Mouse (Mus musculus): ENCODE data around the gene Jpt1.
"Not testable (repeated sequence)": the region's sequence is repeated elsewhere in the genome, so short reads cannot be mapped to it uniquely, and the experiment has no call there.

Jpt1 gene

DNA sequence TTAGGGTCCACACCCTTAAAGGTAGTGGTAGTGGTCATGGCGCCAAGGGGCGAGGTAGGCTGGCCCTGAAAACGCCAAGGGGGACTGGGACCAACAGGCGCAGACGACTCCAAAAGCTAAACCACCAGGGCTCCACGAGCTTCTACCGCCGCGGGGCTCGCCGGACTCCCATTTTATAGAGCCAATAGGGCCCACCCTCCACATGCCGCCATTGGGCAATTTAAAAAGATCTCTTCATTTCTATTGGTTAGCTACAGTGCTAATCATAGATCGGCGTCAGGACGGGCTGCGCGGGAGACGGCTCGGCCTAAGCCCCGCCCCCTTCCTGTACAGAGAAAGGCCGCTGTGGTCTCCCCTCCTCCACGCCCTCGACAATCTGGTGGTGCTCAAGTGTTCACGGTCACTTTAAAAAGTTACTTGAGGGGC, at the start of gene Jpt1:
Gene Jpt1 (minus strand): TSS at position 150 of the 426 bp plus-strand sequence.
- DNase-seq = peak; percentile 100

DNA sequence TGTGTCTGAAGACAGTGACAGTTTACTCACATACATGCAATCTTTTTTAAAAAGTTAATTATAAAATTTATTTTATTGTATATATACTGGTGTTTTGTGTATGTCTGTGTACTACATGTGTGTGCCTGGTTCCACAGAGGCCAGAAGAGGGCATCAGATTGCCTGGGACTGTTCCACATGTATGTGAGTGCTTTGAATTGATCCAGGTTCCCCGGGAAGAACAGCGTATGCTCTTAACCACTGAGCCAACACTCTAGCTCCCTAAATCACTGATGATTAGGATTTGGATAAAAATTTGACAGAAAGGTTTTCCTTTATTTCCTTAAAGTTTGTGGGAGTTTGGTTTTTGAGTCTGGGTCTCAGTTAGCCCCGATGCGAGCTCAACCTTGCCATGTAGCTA, 49.2 kb upstream of the Jpt1 start:
- DNase-seq = peak; percentile 86

DNA sequence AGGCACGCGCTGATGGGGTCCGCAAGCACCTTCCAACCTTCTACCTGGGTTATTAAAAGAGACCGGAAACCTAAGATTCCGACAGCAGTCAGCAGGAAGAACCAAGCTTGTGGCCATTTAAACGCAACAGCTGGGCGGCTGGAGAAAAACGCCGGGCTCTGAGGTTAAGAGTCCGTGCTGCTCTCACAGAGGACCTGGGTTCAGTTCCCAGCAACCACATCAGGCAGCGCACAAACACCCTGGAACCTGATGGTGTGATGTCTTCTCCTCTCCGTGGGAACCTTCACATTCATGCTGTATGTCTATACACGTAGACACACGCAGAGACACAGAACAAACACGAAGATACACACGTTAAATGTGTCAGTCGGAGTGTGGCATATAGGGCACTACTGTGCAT, 41.5 kb upstream of the Jpt1 start:
- DNase-seq = no peak

DNA sequence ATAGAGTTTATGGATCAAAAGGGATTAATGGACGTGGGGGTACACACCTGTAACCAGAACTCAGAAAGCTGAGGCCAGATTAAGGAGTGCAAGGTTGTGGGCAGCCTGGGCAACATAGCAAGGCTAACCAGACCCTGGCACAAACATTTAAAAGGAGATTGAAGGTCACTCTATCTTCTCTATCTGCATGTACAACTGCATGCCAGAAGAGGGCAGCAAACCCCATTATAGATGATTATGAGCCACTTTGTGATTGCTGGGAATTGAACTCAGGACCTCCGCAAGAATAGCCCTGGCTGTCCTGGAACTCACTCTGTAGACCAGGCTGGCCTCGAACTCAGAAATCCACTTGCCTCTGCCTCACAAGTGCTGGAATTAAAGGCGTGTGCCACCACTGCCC, 38.6 kb upstream of the Jpt1 start:
- peak; percentile 77 for DNase-seq

DNA sequence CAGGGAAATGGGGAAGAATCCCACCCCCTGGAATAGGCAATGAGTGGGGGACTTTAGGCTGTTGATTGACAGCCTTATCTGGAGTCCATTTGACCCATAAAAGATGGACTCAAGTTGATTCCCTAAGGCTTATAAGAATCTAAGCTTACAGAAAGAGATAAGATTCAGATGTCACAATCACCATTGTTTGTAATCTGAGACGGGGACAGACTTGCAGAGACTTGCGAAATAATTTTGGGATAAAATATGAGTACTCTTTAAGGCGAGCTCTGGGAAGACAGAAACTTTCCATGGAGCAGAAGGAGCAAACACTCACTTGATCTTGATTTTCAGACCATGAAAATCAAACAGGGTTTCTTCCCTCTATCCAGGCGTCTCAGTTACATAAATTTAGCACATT, 29.4 kb upstream of the Jpt1 start:
- no peak for DNase-seq

DNA sequence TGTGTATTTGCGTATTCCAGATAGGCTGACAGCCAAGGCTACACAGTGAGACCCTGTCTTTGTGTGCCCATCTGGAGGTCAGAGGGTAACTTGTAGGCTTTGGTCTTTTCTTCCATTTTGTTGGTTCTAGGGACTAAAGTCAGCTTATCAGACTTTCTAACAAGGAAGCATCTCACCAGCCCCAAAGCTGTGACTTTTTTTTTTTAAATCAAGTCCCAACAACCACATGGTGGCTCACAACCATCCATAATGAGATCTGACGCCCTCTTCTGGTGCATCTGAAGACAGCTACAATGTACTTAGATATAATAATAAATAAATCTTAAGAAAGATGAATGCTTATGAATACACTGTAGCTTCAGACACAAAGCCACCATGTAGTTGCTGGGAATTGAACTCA, 23.9 kb upstream of the Jpt1 start:
- DNase-seq = no peak

DNA sequence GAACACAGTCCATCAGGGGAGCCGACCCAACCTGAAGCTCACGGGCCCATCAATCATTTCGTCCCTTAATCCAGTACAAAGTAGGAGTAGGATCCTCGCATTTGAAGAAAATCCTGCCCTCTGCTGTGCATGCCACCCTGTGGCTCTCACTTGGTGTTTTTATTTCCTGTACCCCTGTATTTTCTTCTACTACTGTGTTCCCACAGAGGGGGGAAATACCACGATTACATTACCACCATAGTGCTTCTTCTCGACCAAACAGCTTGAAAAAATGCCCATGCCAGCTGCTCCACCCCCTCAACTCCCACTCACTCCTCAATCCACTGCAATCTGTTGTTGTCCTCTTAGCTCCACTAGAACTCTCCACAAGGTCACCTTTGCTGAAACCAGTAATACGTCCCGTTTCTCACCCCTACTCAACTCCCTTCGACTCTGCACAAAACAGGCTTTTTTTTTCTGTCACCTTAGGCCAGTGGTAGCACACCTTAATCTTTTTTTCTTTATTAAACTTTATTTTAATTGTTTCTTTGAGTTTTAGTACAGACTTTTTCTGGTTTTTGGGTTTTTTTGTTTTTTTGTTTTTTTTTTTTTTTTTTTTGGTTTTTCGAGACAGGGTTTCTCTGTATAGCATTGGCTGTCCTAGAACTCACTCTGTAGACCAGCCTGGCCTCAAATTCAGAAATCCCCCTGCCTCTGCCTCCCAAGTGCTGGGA, 22.8 kb upstream of the Jpt1 start:
- DNase-seq = no peak

DNA sequence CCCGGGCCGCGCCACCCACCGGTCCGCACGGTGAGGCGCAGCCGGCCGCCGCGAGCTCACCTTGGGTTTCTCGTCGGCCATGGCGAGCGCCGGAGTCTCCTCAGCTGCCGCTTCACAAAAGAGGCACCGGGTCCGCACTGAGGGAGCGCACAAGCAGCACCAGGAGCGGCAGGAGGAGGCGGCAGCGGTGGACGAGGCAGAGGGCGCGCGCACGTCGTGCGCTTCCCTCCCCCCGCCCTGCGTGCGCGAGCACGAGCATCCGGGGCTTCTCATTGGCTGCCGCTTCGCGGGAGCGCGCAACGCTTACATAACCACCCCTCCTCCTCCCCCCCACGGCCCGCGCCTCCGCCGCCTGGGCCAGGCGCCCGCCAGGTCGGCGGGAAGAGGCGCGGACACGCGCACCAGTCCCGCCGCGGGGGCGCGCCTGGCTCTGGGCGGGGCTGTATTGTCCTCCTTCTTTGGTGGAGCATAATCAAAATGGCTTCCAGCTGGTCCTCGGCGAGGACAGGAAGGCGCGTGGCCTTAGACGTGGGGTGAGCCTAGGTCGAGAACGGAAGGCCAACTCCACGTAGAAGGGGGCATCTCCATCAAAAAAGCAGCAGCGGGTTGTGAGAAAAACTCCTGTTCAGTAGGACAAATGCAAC, 22.0 kb upstream of the Jpt1 start, which contains the start of gene Sumo2:
Gene Sumo2 (minus strand): TSS at position 239 of the 644 bp plus-strand sequence.
- DNase-seq = peak; percentile 100

DNA sequence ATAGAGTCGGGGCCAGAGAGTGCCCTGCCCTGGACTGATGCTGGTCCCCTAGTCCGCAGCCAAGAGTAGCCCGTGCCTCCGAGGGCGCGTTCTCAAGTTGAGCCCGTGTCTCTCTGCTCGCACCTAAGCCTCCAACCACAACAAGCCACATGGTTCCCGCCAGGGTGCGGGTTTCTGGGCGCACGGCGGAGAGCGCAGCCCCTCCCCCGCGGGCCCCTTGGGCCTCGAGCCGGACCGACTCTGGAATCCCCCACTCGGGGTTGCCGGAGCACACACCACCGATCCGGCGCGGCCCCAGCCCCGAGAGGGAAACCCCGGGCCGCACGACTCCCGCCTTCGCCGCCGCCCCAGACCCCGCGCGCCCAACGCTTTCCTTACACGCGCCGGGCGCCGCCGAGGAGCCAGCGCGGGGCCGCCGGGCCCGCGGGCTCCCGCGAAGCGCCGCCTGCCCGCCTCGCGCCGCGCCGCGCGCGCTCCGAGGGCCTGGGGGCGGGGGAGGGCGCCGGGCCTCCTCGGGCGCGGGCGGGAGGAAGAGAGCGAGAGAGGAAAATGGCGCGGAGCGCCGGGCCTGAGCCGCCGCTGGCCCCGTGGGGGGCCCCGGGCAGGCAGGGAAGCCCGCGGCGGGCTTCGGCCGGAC, 21.3 kb upstream of the Jpt1 start:
- peak; percentile 98 for DNase-seq

- DNase-seq = no peak
Measured at GRCm38 (mm10) chr11:115534759-115535371, 20.7 kb upstream of the Jpt1 start.

GRCm38 (mm10) chr11:115526446-115526845, 12.3 kb upstream of the Jpt1 start:
- DNase-seq = not testable (repeated sequence)

GRCm38 (mm10) chr11:115522703-115523102, 8.5 kb upstream of the Jpt1 start:
- DNase-seq = no peak

DNA sequence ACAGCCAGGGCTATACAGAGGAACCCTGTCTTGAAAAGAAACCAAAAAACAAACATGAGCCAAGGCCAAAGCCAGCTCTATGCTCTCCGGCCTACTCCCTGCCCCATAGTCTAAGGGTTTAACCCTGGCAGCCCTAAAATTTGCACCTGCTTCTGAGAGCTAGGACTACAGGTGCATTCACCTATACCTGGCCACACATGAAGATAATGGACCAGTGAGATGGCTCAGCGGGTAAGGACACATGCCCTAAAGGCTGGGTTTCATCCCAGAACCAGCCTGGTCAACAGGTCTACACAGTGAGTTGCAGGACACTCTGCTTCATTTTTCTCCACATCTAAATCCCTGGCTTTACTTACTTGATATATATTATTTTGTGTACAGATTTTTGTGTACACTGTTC, 8.1 kb upstream of the Jpt1 start:
- DNase-seq = no peak

DNA sequence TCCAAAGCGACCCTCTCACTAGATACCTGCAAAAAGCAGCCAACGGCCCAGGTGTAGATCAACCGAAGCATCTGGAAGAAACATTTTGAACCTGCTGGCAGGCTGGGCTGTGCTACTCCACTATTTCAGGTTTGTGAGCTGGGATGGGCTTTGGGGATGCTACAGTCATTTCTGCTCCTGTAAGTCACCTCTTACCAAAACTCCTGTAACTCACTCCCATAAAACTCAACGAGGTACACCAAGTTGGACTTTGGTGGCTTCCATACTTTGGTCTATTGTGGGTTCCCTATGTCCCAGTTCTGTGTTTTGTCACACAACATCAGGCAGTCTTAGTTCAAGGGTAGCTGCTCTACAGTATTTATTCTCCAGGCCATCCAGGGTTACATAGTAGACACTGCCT, 6.9 kb upstream of the Jpt1 start:
- DNase-seq = no peak

- no peak for DNase-seq
Measured at GRCm38 (mm10) chr11:115520218-115520617, 6.0 kb upstream of the Jpt1 start.

- DNase-seq = no peak
Measured at GRCm38 (mm10) chr11:115519581-115519980, 5.4 kb upstream of the Jpt1 start.

GRCm38 (mm10) chr11:115518693-115519092, 4.5 kb upstream of the Jpt1 start:
- DNase-seq = no peak

DNA sequence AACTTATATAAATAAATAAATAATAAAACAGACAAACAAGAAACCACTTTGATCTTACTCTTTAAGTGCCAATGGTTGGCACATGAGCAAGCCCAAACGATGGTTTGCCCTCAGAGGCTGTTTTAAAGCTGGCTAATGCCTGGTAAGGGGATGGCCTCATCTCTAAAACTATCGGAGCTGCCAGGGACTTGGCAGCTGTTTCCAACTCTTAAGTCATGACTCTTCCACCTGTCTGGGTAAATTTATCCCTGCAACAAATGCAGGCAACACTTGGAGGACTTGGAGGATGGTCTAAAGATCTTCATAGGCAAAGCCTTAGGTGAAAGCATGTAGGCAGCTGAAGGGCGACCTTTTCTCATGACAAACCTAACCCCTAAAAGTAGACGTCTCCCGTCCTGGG, 2.8 kb upstream of the Jpt1 start:
- DNase-seq = peak; percentile 80

DNA sequence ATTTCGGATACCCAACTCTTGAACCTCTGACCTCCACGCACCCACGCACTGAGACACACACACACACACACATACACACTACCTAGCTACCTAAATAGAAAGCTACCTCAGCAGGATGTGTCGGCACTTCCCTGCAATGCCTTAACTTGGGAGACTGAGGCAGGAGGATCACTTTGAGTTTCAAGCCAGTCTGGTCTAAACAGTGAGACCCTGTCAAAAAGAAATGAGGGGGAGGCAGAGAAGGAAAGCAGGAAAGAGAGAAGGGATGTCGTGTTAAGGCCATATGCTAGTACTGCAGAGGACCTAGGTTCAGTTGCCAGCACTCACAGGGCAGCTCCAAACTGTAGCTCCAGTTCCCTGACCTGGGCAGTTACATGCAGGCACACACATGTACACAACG, 834 bp upstream of the Jpt1 start:
- no peak for DNase-seq

GRCm38 (mm10) chr11:115513271-115514237, 633 bp downstream of the Jpt1 start:
- DNase-seq = peak; percentile 96

DNA sequence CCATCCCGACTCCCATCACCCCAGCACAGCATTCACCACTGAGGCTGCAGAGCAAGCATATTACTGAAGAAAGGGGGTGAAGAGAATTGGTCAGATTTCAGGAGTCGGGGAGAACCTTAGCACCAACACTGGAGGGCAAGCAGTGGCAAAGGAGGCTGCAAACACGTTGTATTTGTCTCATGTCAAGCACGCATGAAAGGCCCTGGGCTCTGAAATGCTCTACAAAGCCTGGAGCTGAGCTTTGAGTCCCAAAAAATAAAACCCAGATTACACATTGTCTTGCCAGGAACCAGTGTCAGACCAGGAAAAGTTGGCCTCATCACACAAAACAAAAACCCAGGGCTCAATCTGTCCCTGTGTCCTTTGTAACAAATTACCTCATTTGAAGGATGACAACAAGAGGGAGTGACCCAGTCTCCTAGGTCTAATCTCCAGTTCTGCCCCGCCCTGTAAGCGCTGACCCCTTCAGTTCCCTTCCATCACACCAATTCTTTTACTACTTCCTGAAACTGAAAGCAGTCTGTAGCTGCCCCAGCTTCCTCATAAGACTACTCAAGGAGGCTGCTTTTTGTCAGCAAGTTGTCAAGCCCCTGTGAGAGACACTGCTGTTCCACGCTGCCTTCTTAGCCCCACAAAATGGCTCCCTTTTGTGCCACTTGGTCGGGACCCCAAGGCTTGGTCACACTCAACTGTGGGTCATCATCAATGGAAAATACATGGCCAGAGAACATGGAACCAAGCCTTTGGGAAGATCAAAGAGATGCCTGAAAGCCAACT, 1.6 kb downstream of the Jpt1 start:
- peak; percentile 97 for DNase-seq

GRCm38 (mm10) chr11:115512004-115512403, 2.2 kb downstream of the Jpt1 start:
- peak; percentile 77 for DNase-seq
